Mouse (Mus musculus) heart, postnatal 14 days (tissue): ENCODE measurements at regions not wholly inside any gene's neighbourhood (a gene's known extent, or its start where the extent isn't known, plus 50 kb on each side); places are given as distances from the start of the nearest gene placed in this dataset.

ENCODE experiments used
- DNase-seq, 2 experiments: peaks; one replicate each; pipeline ENCODE4 v3.0.0; 2021 to 2022
- intact Hi-C: fragments of 180-260 bp; cut with DNase I; formaldehyde crosslinking; loops from one replicate; pipeline ENCODE4 v1.15.1; 2025

DNA sequence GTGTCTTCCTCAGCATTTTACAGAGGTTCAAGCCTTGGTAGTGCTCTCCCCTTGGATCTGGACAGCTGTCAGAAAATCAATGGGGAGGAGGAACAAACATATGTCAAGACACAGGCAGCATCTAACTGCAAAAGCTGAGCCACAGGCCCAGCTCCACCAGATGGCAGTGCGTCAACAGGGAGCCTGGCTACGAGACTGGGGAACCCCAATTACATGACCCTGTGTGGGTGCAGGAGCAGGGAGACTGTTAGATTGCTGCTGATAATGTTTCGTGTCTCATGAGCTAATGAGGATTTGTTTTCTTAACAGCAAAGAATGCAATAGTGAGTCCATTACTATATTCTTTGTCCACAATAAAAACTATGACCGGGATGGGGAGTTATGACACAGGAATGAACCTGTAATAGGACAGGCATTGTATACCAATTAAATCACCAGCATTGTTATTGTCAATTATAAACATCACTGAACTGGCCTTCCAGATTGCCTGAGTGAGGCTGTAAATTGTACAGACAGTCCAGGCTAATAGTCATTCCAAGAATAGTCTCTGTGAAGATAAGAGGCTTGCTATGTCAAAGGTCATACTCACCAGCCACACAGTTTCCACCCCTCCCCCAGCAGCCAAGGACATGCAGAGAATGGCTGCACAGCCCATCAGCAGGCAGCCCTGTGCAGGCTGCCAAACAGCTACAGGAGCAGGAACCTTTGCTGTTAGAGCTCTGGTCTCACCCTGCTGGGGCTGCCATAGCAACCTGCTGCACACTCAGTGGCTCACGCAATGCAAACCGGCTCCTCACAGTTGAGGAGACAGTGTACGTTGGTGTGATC, 58.8 kb upstream of the Barx2 start:
- intact Hi-C loops: loop anchor here (1.0 to 5.0 kb wide), 2 partner anchors 60 to 187 kb away; no protein-coding TSS in a partner anchor
- DNase-seq: peak; percentile 68 to 83

DNA sequence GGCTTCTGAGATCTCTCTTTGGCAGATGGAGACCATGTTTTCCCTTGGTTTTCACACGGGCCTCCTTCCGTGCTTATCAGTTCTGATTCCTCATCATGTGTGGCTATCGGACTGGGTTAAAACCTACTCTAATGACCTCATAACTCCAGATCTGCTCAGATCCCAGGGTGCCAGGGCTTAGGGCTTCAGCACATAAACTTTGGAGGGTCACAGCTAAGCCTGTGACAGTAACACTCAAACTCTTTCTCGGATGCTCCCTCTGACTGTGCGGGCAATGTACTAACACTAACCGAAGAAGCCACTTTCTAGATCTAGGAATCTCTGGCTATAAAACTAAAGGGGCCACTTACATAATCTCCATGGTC, 59.3 kb upstream of the Barx2 start:
- no peak for DNase-seq

DNA sequence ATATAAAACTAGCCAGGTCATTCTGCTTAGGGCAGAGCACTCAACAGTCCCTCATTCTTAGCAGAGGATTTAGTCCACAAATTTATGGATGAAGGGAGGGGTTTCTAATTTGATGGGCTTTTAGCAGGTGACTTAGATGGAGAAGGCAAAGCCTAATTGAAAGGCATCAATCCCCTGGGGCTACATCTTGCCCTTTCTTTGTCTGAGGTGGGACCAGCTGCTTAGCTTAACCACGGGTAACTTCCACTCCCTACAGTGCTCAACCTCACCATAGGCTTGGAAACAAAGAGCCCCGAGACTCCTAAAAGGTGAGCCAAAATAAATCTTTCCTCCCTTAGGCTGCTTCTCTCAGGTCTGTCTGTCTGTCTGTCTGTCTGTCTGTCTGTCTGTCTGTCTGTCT, 62.9 kb upstream of the Barx2 start:
- no peak for DNase-seq
- intact Hi-C loops: no loop called here

More for the DNA sequence above, 59.3 kb upstream of the Barx2 start:
- intact Hi-C loops: loop anchor here (5.0 kb wide), 1 partner anchor 60 kb away; no protein-coding TSS in a partner anchor

DNA sequence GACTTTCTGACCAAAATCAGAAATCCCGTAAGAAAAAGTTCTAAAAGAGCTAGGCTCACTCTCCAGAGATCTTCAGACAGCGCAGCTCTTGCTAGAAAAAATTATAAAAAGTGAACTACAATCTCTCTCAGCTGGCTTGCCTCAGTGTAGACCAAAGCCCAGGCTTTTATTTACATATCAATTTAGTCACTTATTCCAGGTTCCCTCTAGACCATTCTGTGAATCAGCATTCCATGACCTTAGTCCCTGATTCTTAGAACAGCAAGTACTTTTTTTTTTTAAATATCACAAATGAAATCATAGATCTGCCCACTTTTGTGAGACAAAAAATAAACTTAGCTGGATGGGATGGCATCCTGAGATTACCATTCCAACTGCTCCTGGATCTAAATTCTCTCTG, 64.8 kb upstream of the Barx2 start:
- no peak for DNase-seq
- intact Hi-C loops: no loop called here

DNA sequence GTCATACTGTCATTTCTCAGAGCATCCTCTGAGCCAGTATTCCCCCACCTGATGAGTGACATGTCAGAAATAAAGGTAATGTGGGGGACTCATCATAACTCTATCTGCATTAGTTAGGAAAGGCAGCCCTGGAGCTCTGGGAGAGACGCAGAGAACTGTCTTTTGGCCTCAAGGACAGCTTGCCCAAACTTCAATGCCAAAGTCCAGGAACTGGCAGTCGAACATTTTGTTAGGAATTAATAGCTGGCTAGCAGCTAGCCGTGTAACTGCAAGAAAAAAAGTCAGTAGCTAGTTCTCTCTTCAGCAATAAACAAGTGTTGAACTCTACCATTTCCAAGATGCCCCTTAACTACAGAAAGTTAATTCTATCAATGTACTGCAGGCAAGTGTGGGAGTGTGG, 65.9 kb upstream of the Barx2 start:
- intact Hi-C loops: no loop called here
- DNase-seq: no peak

DNA sequence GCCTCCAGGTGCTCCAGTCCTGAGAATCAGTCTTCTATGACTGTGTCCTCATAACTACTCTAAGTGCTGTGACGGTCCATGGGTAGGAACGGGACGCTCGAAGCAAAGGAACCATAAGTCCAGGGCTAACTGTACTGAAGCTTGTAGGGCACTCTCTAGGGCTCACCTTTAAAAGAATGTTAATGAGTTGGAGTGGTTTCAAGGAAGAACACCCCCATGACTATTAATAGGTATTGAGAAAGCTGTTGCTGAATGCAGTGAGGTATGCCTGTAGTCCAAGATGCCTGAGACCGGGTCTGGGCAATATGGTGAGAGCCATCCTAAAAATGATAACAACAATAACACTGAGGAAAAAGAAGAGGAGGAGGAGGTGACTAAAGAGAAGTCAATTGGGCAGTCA, 67.2 kb upstream of the Barx2 start:
- no peak for DNase-seq
- intact Hi-C loops: no loop called here

DNA sequence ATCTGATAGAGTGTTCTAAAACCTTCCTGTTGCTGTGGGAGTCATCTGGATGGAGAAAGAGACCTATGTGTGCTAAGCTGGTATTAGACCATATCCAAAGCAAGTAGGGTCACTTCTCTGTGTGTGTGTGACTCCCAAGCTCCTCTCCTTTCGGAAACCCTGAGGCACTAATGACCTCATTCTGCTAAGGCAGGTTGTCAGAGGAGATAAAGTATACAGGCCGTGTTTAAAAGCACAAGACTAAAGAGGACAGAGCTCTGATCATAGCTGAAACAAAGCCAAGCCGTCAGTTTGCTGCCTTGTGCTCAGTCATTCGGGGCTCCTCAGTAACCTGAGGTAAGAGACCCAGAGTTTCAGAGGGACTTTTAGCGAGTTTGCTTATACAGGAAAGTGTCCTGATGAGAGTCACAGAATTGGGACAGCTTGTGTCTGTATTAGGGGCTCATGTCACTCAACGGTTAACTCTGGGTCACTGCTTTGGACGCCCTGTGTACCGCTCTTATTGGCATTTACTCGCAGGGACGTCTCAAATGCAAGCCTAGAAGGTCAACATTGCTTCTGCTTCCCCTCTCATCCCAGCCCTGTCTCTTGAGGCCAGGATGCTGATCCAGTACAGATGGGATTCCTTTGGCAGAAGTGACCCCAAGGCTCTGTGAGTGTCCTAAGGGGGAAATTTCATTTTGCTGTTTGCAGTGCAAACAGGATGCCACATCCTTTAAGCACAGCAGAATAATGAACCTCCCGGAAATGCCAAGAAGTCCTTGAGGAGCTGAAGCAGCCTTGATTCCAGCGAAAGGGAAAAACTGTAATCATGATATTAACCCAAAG, 70.7 kb upstream of the Barx2 start:
- intact Hi-C loops: no loop called here
- no peak for DNase-seq

DNA sequence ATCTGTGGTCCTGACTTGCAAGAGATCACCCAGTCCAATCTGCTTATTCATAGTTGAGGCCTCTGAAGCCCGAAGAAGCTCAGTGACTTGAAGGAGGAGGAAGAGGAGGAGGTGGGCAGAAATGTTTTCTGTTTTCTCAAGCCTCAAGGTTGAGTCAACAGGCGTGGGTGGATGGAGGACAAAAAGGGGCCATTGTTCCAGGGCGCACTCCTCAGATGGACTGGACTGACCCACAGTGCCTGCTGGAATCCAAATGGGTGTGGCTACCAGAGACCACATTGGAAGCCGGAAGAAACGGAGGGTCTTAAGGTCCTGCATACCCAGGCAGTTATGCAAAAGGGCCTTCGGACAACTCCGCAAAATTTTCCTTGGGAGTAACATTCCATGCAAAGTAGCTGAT, 75.6 kb upstream of the Barx2 start:
- DNase-seq: no peak
- intact Hi-C loops: no loop called here

DNA sequence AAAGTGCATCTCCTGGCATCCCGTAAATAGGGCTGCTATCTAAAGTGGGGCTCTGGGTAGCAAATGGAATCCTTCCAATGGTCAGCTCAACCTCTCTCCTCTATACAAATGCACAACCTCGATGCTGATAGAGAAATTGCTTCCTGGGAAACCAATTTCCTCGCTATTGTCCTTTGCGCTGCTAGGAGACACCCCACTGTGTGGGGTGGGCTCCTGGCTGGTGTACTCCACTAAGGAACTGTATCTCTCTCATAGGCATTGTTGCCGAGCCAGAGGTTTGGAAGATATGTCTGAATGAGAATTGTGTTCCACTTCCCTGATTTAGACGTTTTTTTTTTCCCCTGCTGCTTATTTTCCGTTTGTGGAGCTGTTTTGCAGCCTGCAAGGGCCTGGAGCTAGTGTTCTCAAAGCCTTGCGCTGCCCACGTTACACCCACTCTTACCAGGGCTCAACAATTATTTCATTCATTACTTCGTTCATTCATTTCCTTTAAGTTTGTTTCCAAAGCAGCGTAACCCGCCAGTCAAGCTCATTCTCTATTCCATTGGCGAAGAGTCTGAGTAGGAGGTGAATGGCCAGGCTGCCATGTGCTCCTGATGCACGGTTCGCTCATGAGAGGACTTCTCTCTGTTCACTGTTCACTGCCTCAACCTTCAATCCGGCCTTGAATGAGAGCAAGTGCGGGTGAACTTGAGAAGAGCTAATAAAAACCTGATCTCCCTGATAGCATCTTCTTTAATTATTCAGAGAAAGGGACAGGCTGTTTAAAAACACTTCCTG, 76.5 kb upstream of the Barx2 start:
- intact Hi-C loops: no loop called here
- DNase-seq: no peak

GRCm38 (mm10) chr9:31990456-31990855, 77.2 kb upstream of the Barx2 start:
- intact Hi-C loops: no loop called here
- no peak for DNase-seq

GRCm38 (mm10) chr9:31993631-31994601, 80.7 kb upstream of the Barx2 start:
- no peak for DNase-seq
- intact Hi-C loops: no loop called here

- intact Hi-C loops: no loop called here
- DNase-seq: no peak
These were observed 81.8 kb upstream of the Barx2 start for GRCm38 (mm10) chr9:31995101-31995500.

DNA sequence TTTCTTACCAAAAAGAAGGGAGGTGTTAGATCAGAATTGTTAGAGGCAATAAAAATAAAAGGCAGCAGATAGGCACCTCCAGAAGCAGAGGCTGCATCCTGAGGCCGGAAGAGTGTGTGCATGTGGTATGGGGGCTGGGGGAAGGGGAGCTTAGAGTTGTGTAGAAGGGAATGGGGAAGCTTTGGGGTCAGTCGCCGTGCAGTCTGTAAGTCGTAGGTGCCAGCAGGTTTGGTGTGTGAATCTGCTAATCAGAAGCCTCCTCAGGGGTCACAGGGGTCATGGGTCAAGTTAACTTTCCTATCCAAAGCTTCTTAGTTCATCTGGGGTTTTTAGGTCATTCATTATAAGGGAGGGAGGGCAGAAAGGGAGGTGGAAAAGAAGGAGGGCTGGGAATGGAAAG, 82.4 kb upstream of the Barx2 start:
- intact Hi-C loops: no loop called here
- no peak for DNase-seq

GRCm38 (mm10) chr9:31996466-31997177, 83.4 kb upstream of the Barx2 start:
- no peak for DNase-seq
- intact Hi-C loops: no loop called here

DNA sequence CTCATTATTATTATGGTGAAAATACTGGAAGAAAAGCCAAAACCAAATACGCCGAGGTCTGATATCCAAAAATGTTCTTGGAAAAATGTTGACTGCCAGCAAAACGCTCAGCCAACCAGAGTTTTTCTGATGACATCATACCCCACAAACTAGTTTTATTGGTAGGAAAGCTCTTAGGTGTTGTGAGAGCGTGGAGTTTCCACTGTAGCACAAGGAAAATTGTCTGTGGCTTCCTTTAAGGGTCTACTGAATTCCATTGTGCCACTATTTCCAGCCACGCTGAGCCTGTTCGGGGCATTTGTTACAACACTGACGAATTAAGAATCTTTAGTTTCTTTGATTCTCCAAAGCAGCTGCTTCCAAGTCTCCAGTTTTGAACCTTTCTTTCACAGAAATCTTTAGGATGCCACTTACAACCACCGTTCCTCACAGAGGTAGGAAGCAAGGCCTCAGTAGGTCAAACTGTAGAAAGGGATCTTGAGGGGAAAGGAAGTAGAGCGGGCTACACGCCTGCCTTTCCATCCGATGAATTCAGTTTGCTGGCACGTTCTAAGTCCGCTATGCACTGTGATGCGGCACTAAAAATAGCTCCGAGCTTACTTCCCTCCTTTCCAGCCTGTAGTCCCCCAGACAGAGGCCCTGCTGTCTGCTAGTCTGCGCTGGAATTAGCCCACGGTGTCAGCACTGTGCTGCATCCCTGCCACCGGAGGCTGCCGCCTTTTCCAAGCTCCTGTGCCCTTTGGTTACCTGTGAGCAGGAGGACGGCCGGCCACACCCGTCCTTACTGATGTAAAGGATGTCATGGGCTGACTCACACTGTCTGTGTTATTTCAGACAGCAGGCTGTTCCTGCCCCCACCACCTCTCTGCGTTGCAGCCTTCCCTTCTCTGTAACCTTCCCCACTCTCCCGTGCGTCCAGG, 84.2 kb upstream of the Barx2 start:
- DNase-seq: peak; percentile 33 to 48
- intact Hi-C loops: no loop called here

- DNase-seq: no peak
- intact Hi-C loops: no loop called here
These were observed 85.4 kb upstream of the Barx2 start for GRCm38 (mm10) chr9:31998488-31999280.

DNA sequence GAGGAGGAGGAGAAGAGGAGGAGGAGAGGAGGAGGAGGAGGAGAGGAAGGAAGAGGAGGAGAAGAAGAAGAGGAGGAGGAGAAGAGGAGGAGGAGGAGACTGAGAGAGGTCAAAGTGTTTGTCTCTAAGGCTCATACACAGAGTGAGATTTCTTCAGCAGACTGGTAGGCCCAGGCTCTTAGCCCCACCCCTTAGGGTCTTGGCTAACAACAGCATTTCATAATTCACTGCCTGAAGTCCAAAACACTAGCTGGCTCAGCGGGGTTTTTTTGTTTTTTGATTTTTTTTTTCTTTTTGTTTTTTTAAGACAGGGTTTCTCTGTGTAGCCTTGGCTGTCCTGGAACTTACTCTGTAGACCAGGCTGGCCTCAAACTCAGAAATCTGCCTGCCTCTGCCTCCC, 86.5 kb upstream of the Barx2 start:
- intact Hi-C loops: no loop called here
- DNase-seq: peak in 1 of 2 experiments; percentile 43
